Mouse (Mus musculus): ENCODE measurements around the gene Srsf12. TPM values are rescaled to one million over a fixed set of nuclear protein-coding genes. Genes with fewer than 3 reads are reported as not detected.

The Srsf12 gene
- polyA plus RNA-seq, 1 experiment from 2014 or later: 2.7 TPM

Other genes with a start within 250 kb of the Srsf12 start
- 40.9 and 43.3 TPM in 2 replicates for gene Rragd, start 226.0 kb upstream of the Srsf12 start, polyA plus RNA-seq (2015; fragmentation: Nextera tagmentation; extraction: Ambion mirVana)
- gene Ube2j1, start 177.6 kb upstream of the Srsf12 start, polyA plus RNA-seq (2015; fragmentation: Nextera tagmentation; extraction: Ambion mirVana): 27.5 and 32.8 TPM in 2 replicates
- 0.13 and 0.29 TPM in 2 replicates for gene Gabrr2, start 146.0 kb upstream of the Srsf12 start, polyA plus RNA-seq (2015; fragmentation: Nextera tagmentation; extraction: Ambion mirVana)
- 0.10 and 0.19 TPM in 2 replicates for gene Gabrr1, start 76.5 kb upstream of the Srsf12 start, polyA plus RNA-seq (2015; fragmentation: Nextera tagmentation; extraction: Ambion mirVana)
- 0.99 and 1.6 TPM in 2 replicates for gene Pm20d2, start 19.3 kb upstream of the Srsf12 start, polyA plus RNA-seq (2015; fragmentation: Nextera tagmentation; extraction: Ambion mirVana)
- gene Pnrc1, start 81.2 kb downstream of the Srsf12 start, polyA plus RNA-seq (2015; fragmentation: Nextera tagmentation; extraction: Ambion mirVana): 72.8 and 80.0 TPM in 2 replicates
- 14.9 and 15.9 TPM in 2 replicates for gene Rngtt, start 101.3 kb downstream of the Srsf12 start, polyA plus RNA-seq (2015; fragmentation: Nextera tagmentation; extraction: Ambion mirVana)

Measured in heart, embryonic 13.5 days (tissue).